Mouse (Mus musculus): ENCODE measurements around the gene Plekhh2. TPM values are rescaled to one million over a fixed set of nuclear protein-coding genes. Genes with fewer than 3 reads are reported as not detected.

Plekhh2 gene
- polyA plus RNA-seq, 1 experiment: 37.7 TPM

DNA sequence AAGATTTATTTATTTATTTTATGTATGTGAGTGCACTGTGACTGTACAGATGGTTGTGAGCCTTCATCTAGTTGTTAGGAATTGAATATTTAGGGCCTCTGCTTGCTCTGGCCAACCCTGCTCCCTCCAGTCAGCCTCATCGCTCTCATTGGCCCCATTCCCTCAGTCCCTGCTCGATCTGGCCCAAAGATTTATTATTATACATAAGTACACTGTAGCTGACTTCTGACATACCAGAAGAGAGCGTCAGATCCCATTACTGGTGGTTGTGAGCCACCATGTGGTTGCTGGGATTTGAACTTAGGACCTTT is 145.7 kb downstream of the Plekhh2 start:
- no peak for TF ChIP-seq POLR2A (IDR thresholded peaks at IDR 0.05; ENCODE audit: low read depth, low read length)
- TF ChIP-seq CTCF (IDR thresholded peaks at IDR 0.05; ENCODE audit: borderline replicate concordance, insufficient read depth, low read length): no peak
- no peaks in the 10 kb centered on the region; the same call in 1 of the 2 replicates for H3K4me1 ChIP-seq (ENCODE audit: control insufficient read depth, insufficient read depth, low read length)
- no peak overlapping the region for H3K27ac ChIP-seq (ENCODE audit: insufficient read depth, low read length)
- no peak overlapping the region for H3K4me3 ChIP-seq (ENCODE audit: insufficient read depth, low read length)

DNA sequence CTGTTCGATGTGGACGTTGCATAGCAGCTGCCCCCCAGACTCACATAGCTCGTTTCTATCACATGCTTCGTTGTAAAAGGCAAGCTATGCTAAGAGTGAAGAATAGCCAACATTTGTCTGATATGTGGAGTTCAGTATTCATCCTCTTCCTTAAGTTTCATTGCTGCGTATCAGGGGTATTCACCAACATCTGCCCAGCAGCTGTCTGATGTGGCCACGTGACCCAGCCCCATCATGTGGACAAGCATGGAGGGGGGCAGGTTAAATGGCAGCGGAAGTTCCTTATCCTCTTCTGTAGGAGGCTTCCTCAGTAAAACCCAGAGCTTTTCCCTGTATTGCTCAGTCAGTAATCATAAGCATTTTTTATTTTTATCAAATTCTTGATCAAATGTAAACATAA is 146.1 kb downstream of the Plekhh2 start:
- H3K4me3 ChIP-seq (ENCODE audit: insufficient read depth, low read length): no peak overlapping the region
- H3K4me1 ChIP-seq (ENCODE audit: control insufficient read depth, insufficient read depth, low read length): no peaks in the 10 kb centered on the region; the same call in 1 of the 2 replicates
- TF ChIP-seq CTCF (IDR thresholded peaks at IDR 0.05; ENCODE audit: borderline replicate concordance, insufficient read depth, low read length) (no peak), POLR2A (IDR thresholded peaks at IDR 0.05; ENCODE audit: low read depth, low read length) (no peak)
- no peak overlapping the region for H3K27ac ChIP-seq (ENCODE audit: insufficient read depth, low read length)

DNA sequence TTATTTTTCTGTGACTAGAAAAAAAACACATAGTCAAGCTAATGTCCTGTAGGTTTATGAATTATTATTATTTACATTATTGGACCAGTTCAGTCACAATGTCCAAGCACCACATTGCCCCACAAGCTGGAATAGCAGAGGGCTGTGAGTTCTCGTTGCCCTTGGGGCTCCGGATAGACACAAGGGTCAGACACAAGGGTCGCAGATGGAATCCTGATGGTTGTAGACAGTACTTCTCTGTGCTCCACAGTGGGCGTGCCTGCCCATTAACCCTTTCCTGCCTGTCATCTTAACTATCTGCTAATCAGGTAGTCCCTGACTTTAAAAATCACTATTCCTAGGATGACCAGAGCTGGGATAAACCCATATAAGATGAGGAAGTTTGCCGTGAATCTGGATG is 146.5 kb downstream of the Plekhh2 start:
- TF ChIP-seq CTCF (IDR thresholded peaks at IDR 0.05; ENCODE audit: borderline replicate concordance, insufficient read depth, low read length): no peak
- TF ChIP-seq POLR2A (IDR thresholded peaks at IDR 0.05; ENCODE audit: low read depth, low read length): no peak
- no peaks in the 10 kb centered on the region; the same call in 1 of the 2 replicates for H3K4me1 ChIP-seq (ENCODE audit: control insufficient read depth, insufficient read depth, low read length)
- H3K27ac ChIP-seq (ENCODE audit: insufficient read depth, low read length): no peak overlapping the region
- H3K4me3 ChIP-seq (ENCODE audit: insufficient read depth, low read length): no peak overlapping the region

DNA sequence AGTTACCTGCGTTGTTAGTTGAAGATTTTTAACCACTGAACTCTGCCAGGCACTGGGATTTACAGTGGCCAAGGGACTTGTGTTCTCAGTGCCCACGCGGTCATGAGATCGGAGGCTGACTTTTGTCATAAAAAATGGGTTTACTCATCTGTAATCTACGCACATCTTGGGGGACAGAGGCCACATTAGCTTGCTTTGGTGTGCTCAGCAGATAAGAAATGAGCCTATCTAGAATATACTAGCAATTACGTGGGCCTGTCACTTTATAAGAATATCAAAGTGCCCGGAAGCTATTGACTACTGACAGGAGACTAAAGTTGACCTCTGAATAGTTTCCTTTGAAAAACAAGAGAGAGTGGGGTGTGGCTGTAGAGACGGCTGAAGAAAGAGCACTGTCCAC is 147.3 kb downstream of the Plekhh2 start:
- no peaks in the 10 kb centered on the region; the same call in 1 of the 2 replicates for H3K4me1 ChIP-seq (ENCODE audit: control insufficient read depth, insufficient read depth, low read length)
- no peak for TF ChIP-seq POLR2A (IDR thresholded peaks at IDR 0.05; ENCODE audit: low read depth, low read length)
- TF ChIP-seq CTCF (IDR thresholded peaks at IDR 0.05; ENCODE audit: borderline replicate concordance, insufficient read depth, low read length): no peak
- no peak overlapping the region for H3K27ac ChIP-seq (ENCODE audit: insufficient read depth, low read length)
- no peak overlapping the region for H3K4me3 ChIP-seq (ENCODE audit: insufficient read depth, low read length)

DNA sequence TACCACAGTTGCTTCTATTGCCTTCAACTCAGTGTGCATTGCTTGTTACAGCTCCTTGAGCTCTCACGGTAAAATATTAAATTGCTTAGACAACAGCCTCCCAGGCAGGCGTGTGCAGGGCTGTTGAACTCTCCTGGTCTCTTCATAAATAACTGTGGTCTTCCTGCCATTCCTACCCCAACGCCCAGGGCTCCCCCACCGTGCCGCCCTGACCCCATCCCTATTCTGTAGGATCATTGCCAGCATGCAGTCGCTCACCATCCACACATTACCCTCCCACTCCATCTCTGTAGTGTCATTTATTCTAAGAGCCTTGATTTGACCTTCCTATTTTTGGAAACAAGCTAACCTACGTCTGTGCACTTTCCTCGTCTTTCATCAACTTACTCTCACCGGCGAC is 153.4 kb downstream of the Plekhh2 start:
- TF ChIP-seq CTCF (IDR thresholded peaks at IDR 0.05; ENCODE audit: borderline replicate concordance, insufficient read depth, low read length) (no peak), POLR2A (IDR thresholded peaks at IDR 0.05; ENCODE audit: low read depth, low read length) (no peak)
- Histone ChIP-seq H3K4me1 (ENCODE audit: control insufficient read depth, insufficient read depth, low read length) (no peaks in the 10 kb centered on the region), H3K4me3 (ENCODE audit: insufficient read depth, low read length) (no peak overlapping the region), H3K27ac (ENCODE audit: insufficient read depth, low read length) (no peak overlapping the region)

DNA sequence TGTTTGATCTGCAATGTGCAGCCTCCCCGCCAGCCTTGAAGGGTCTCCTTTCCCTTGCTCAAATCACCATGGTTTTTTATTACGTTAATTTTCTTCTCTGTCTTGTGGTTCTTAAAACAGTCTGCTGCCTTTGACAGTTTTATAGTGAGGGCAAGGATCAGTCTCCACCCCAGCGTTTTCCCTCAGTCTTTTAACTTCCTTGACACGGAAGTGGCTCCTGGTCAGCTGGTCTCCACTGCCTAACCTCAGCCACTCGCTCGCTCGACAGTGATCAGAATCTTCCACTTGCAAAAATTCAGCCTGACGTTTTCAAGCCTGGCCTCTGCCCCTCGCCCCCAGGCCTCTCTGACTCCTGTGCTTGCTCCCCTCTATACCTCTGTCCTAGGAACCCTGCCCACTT is 154.0 kb downstream of the Plekhh2 start:
- no peak for TF ChIP-seq POLR2A (IDR thresholded peaks at IDR 0.05; ENCODE audit: low read depth, low read length)
- TF ChIP-seq CTCF (IDR thresholded peaks at IDR 0.05; ENCODE audit: borderline replicate concordance, insufficient read depth, low read length): no peak
- Histone ChIP-seq H3K27ac (ENCODE audit: insufficient read depth, low read length) (no peak overlapping the region), H3K4me1 (ENCODE audit: control insufficient read depth, insufficient read depth, low read length) (no peaks in the 10 kb centered on the region), H3K4me3 (ENCODE audit: insufficient read depth, low read length) (no peak overlapping the region)

DNA sequence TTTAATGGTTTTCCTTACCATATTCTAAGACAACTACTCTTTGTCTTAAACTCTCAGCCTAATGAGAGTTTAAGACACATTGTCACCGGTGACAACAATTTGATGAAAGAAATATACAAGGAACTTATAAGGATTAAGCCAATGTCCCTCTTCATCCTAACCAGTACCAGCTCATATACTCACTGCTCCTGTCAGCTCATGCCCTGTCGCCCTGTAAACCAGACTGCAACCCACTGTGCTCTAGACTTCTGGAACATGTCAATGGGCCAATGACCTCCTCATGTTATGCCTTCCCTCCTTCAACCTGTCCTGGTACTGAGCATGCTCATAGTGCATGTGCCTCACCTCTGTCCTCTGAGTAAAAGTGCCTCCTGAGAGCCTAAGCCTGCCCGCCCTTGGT is 156.2 kb downstream of the Plekhh2 start:
- no peak overlapping the region for H3K4me3 ChIP-seq (ENCODE audit: insufficient read depth, low read length)
- H3K27ac ChIP-seq (ENCODE audit: insufficient read depth, low read length): no peak overlapping the region
- H3K4me1 ChIP-seq (ENCODE audit: control insufficient read depth, insufficient read depth, low read length): no peaks in the 10 kb centered on the region
- no peak for TF ChIP-seq POLR2A (IDR thresholded peaks at IDR 0.05; ENCODE audit: low read depth, low read length)

Other genes with a start within 250 kb of the Plekhh2 start
- gene Thada, start 45.7 kb upstream of the Plekhh2 start, polyA plus RNA-seq (2011; ENCODE audit: insufficient read length, low read depth, missing spikeins): 15.9 and 20.3 TPM in 2 replicates
- 18.9 and 21.4 TPM in 2 replicates for gene Dync2li1, start 114.6 kb downstream of the Plekhh2 start, polyA plus RNA-seq (2011; ENCODE audit: insufficient read length, low read depth, missing spikeins)
- gene Abcg8, start 164.4 kb downstream of the Plekhh2 start, polyA plus RNA-seq (2011; ENCODE audit: insufficient read length, low read depth, missing spikeins): not detected in 2 replicates
- not detected in 2 replicates for gene Abcg5, start 171.1 kb downstream of the Plekhh2 start, polyA plus RNA-seq (2011; ENCODE audit: insufficient read length, low read depth, missing spikeins)